Mouse (Mus musculus) cerebellum, adult 11 months (tissue): Measurements from ENCODE around the gene Hist1h3c.
A peak's percentile ranks its signal among the peaks of the same experiment; 100 is the strongest.
"Not testable (repeated sequence)": the region's sequence is repeated elsewhere in the genome, so short reads cannot be mapped to it uniquely, and the experiment has no call there.

ENCODE experiments used
- DNase-seq: peaks from one replicate; pipeline ENCODE4 v3.0.0; 2022

The Hist1h3c gene

GRCm38 (mm10) chr13:23757211-23757773, 11.9 kb upstream of the Hist1h3c start:
- DNase-seq: no peak

DNA sequence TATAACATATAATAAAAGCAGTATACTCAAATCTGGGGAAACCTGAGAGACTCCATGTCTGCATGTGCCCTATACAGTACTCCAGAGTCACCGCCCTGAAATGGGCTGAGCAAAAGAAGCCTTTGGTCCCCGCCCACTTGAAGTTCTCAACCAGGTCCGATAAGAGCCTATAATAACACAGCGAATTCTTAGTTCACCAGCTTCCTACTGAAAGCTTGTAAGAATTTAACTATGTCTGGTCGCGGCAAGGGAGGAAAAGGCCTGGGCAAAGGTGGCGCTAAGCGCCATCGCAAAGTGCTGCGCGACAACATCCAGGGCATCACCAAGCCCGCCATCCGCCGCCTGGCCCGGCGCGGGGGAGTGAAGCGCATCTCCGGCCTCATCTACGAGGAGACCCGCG, 11.4 kb upstream of the Hist1h3c start, which contains the start of gene Hist1h4b:
Gene Hist1h4b (plus strand): TSS at position 224 of the 400 bp plus-strand sequence.
- DNase-seq: peak; percentile 79

- no peak for DNase-seq
Observed at GRCm38 (mm10) chr13:23755000-23755399, 9.6 kb upstream of the Hist1h3c start.

DNA sequence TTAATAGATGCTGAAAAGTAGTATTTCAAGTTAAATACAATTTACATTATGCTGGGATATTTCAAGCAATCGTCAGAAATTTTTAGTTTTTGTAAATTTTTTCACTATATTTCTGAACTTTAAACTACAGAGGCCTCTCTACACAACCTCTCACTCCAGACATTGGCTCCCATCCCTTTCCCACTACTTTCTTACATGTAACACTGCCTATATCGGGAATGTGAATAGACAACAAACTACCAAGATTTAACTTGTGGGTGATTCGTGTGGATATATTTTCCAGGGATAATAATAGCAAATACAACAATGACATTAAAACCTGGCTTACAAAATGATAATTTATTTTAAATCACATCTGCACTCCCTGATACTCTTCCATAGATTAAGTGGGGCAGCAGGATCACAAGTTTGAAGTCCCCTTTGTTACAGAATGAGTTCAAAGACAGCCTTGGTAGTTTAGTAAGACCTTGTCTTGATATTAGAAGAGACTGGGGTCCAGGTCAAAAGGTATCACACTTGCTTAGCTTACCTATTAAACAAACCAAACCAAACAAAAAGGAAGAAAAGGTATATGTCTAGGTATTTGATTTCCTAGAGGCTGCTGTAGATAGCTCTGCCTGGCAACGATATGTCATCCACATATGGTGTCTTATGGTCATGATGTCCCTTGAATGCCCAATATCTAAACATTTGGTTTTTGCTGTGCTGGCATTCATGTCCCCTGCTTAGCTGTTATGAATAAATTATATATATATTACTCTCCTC, 8.1 kb upstream of the Hist1h3c start:
- no peak for DNase-seq

DNA sequence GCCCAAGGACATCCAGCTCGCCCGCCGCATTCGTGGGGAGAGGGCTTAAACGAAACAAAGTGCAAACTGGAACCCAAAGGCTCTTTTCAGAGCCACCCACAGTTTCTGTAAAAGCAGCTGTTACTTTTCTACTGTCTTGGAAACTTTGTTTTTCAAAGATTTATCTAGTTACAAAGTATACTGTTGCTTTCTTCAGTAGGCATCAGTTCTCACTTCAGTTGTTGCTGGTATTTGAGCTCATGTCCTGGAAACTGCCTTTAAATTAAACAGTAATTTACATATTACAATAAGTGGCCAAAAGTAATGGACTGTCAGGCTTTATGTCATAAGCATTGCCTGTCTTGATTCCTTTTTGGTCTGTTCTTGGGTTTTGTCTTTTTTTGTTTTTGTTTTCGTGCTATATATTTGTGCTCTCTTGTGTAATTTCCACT, 7.4 kb upstream of the Hist1h3c start:
- DNase-seq: no peak

GRCm38 (mm10) chr13:23752067-23752741, 6.8 kb upstream of the Hist1h3c start, which contains the start of gene Hist1h3b:
Gene Hist1h3b (plus strand): TSS chr13:23752267.
- DNase-seq: peak; percentile 59

- no peak for DNase-seq
Observed at GRCm38 (mm10) chr13:23751478-23751956, 6.1 kb upstream of the Hist1h3c start.

DNA sequence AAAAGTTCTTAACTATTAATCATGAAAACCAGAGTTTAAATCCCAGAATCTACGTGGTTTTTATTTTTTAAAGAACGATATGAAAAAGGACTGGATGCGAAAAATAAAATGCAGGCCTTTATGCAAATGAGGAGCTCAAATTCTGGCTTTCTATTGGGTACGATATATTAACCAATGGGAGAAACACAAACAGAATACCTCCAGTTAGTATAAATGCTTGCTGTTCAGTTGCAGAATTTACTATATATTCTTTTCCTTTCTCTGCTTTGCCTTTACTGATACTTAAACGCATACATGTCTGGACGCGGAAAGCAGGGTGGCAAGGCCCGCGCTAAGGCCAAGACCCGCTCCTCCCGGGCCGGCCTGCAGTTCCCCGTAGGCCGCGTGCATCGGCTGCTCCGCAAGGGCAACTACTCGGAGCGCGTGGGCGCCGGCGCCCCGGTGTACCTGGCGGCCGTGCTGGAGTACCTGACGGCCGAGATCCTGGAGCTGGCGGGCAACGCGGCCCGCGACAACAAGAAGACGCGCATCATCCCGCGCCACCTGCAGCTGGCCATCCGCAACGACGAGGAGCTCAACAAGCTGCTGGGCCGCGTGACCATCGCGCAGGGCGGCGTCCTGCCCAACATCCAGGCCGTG, 5.6 kb upstream of the Hist1h3c start, which contains the start of gene Hist1h2ab:
Gene Hist1h2ab (plus strand): TSS at position 288 of the 639 bp plus-strand sequence.
- not testable (repeated sequence) for DNase-seq

GRCm38 (mm10) chr13:23749563-23750121, 4.2 kb upstream of the Hist1h3c start:
- no peak for DNase-seq

DNA sequence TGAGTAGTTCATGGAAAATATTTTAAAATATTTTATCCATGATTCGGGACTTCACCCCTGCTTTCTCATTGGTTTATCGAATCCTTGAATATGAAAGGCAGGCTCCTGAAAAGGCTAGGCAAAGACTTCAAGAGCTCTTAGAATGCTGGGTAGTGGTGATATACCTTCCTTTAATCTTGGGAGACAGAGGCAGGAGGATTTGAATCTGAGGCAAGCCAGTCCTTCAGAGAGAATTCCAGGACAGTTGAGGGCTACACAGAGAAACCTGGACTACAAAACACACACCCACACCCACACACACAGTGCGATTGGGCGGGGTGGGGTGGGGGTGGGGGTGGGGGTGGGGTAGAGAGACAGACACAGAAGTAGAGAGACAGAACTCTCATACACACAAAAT, 2.5 kb upstream of the Hist1h3c start:
- DNase-seq: no peak

DNA sequence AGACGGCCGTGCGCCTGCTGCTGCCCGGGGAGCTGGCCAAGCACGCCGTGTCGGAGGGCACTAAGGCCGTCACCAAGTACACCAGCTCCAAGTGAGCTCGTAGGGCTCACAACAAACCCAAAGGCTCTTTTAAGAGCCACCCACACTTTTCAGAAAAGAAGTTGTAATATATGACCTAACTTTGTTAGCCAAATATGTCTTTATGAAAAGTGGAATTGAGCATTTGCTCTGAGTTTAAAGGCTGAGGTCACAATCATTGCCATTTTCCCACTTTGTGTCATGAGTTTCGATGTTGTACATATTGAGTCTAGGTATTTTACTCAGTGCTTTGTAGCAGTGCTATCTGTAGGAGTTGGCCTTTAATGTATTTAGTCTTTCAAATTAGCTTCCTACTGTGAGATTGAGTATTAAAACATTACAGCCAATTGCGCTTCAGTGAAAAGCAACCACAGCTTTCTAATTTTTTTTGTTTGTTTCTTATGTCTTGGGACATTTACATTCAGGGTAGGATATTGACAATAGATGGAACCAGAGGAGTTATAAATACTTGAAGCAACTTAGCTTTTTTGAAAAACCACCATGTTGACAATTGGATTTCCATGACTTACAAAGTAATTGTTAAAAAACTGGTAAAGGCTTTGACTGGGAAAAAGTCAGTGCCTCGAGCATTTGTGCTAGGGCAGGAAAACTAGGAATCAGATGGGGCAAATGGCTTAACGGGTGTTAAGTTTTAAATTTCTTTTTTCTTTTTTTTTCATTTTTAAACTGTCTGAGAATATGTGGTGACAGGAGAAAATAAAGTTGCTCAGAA, 1.9 kb upstream of the Hist1h3c start:
- no peak for DNase-seq

- DNase-seq: peak; percentile 70
Observed at GRCm38 (mm10) chr13:23746201-23747080, 1.0 kb upstream of the Hist1h3c start, which contains the start of gene Hist1h2bb. Gene Hist1h2bb (plus strand): TSS chr13:23746734.

DNA sequence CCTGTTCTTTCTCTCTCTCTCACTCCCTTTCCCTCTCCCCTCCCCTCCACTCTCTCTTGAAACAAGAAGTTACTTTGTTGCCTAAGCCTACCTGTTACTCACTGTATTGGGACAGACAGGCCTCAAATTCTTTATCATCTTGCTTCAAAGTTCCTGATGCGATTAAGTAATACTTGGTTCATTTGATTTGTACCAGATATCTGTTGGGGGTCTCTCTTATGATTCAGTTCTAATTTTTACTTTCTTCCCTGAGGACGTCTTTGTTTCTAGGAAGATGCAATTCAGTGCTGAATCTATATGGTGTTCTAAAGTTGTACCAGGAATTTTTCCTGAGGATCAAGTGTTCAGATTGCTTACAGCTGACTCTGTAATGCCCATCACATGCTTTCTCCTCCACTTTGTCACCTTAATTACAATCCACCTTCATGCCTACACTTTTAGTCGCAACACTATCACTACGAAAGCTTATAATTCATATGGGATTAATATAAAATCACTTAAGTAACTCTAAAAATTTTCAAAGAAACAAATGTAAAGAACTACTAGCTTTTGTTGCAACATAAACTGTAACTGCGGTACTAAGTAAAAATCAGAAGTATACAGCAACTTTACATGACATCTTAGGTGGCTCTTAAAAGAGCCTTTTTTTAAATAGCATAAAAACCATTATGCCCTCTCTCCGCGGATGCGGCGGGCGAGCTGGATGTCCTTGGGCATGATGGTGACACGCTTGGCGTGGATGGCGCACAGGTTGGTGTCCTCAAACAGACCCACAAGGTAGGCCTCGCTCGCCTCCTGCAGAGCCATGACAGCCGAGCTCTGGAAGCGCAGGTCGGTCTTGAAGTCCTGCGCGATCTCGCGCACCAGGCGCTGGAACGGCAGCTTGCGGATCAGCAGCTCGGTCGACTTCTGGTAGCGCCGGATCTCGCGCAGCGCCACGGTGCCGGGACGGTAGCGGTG, 701 bp downstream of the Hist1h3c start:
- DNase-seq: no peak

DNA sequence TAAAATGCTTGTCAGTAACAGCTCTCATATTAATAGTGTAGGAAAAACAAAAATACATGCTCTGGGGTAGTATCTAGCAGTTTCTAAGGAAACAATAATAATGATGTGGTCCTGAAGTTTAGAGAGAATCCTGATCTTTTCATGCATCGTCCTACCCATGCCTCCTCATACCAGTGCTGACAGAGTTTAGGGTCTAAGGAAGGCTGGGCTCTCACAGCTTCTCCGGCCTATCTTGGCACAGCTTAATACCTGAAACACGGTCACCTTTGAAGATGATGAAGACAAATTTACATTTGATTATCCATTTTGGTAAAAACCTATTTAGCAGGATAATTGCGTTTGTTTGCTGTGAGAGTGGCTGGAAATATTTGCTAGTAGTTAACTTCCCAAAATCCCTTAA, 1.4 kb downstream of the Hist1h3c start:
- no peak for DNase-seq

GRCm38 (mm10) chr13:23743215-23743614, 2.2 kb downstream of the Hist1h3c start:
- no peak for DNase-seq

DNA sequence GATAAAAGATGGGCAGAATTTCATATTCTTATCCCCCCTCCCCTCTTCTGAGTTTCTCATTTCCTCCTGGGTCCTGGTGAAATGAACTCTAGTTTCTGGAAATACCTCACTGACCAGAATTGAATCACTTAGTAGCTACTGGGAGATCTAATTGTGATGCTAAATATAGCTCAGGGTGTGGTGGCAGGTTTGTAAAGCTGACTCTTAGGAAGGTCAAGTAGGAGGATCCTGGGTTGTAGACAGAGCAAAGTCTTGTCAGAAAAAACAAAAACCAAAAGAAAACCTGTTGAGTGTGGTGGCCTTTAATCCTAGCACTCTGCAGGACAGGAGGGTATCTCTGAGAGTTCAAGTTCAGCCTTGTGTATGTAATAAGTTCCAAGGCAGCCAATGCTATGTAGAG, 3.4 kb downstream of the Hist1h3c start:
- DNase-seq: no peak

DNA sequence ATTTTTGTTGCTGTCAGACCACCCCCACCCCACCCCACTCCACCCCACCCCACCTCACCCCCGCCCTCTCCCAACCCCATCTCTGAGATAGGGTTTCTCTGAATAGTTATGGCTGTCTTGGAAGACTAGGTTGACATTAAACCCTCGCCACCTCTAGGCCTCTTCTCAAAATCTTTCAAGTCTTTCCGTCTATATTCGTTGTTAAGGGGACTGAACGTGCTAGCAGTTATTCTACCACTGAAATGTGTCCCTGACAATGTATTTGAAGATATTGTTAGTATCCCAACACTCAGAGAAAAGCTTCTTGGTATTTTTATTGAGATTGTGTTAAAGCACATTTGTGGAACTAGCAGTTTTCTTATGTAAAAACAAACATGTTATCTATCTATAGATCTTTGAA, 4.5 kb downstream of the Hist1h3c start:
- DNase-seq: no peak

DNA sequence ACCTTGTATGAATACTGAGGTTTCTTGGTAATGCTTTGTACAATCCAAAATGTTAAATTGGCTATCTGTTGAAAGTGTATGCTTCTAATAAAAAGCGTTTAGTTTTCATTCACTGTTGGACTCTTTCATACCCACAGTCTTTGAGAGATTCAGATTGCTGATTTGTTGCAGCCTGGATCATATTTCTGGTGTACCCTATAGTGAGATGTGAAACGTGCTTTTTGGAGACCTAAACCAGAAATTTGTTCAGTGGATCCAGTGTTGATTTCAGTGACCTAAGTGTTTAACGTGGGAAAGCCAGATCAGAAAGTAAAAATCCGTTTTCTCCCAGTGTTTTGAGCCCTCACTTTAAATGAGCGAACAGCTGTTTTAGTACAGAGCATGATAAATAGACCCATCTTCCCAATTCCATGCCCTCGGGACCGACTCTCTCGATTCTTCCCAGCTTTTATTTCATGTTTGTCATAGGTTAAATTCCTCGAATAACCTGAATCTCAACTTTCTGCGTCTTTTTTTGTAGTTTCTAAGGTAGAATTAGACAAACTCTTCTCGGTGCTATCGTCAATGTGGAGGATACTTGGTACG, 5.1 kb downstream of the Hist1h3c start:
- no peak for DNase-seq

- DNase-seq: no peak
Observed at GRCm38 (mm10) chr13:23739922-23740252, 5.5 kb downstream of the Hist1h3c start.
